Mouse (Mus musculus): ENCODE data around the gene Focad. TPM values are rescaled to one million over a fixed set of nuclear protein-coding genes. Genes with fewer than 3 reads are reported as not detected.

Gene Focad
- polyA plus RNA-seq, 1 experiment from 2014 or later = 4.8 TPM

GRCm38 (mm10) chr4:88211200-88211885, 116.9 kb downstream of the Focad start:
- no peak for ATAC-seq

GRCm38 (mm10) chr4:88213895-88214294, 119.5 kb downstream of the Focad start:
- no peaks in the 10 kb centered on the region for H3K27me3 ChIP-seq (replicated peaks; ENCODE audit: control insufficient read depth, insufficient read depth, low read length)
- ATAC-seq = no peak
- no peak overlapping the region for H3K4me2 ChIP-seq (replicated peaks; ENCODE audit: low read depth)
- H3K4me3 ChIP-seq (ENCODE audit: low read depth, low read length) = no peak overlapping the region
- no peak for TF ChIP-seq CTCF (IDR thresholded peaks at IDR 0.05; ENCODE audit: low read depth)
- no peak overlapping the region for H3K27ac ChIP-seq (ENCODE audit: low read depth, low read length)
- 0 out of 2 replicates have a peak, but pooled peaks cover 5% of the 10 kb centered on the region for H3K4me1 ChIP-seq (replicated peaks; ENCODE audit: control insufficient read depth, insufficient read depth, low read length)
- H3K9me3 ChIP-seq (ENCODE audit: control insufficient read depth) = no peaks in the 10 kb centered on the region
- no peak overlapping the region for H3K9ac ChIP-seq (ENCODE audit: low read depth, low read length)
- no peaks in the 10 kb centered on the region for H3K36me3 ChIP-seq (ENCODE audit: control insufficient read depth, insufficient read depth)
- WGBS = 64% methylated on average over 3 of the region's 3 CpGs

More at GRCm38 (mm10) chr4:88211200-88211885, 116.9 kb downstream of the Focad start:
- Histone ChIP-seq H3K27me3 (replicated peaks; ENCODE audit: control insufficient read depth, insufficient read depth, low read length) (no peaks in the 10 kb centered on the region), H3K36me3 (ENCODE audit: control insufficient read depth, insufficient read depth) (no peaks in the 10 kb centered on the region), H3K27ac (ENCODE audit: low read depth, low read length) (no peak overlapping the region), H3K4me3 (ENCODE audit: low read depth, low read length) (no peak overlapping the region), H3K4me1 (replicated peaks; ENCODE audit: control insufficient read depth, insufficient read depth, low read length) (0 out of 2 replicates have a peak, but pooled peaks cover 5% of the 10 kb centered on the region), H3K4me2 (replicated peaks; ENCODE audit: low read depth) (no peak overlapping the region), H3K9ac (ENCODE audit: low read depth, low read length) (no peak overlapping the region), H3K9me3 (ENCODE audit: control insufficient read depth) (no peaks in the 10 kb centered on the region)
- 86% methylated on average over 2 of the region's 2 CpGs for WGBS
- TF ChIP-seq CTCF (IDR thresholded peaks at IDR 0.05; ENCODE audit: low read depth) = no peak

GRCm38 (mm10) chr4:88218286-88218685, 123.9 kb downstream of the Focad start:
- H3K36me3 ChIP-seq (ENCODE audit: control insufficient read depth, insufficient read depth) = no peaks in the 10 kb centered on the region
- H3K4me2 ChIP-seq (replicated peaks; ENCODE audit: low read depth) = no peak overlapping the region
- no peak overlapping the region for H3K27ac ChIP-seq (ENCODE audit: low read depth, low read length)
- no peak for TF ChIP-seq CTCF (IDR thresholded peaks at IDR 0.05; ENCODE audit: low read depth)
- no peaks in the 10 kb centered on the region for H3K27me3 ChIP-seq (replicated peaks; ENCODE audit: control insufficient read depth, insufficient read depth, low read length)
- 81% methylated on average over 6 of the region's 6 CpGs for WGBS
- no peak overlapping the region for H3K4me3 ChIP-seq (ENCODE audit: low read depth, low read length)
- no peak for ATAC-seq
- no peak overlapping the region for H3K9ac ChIP-seq (ENCODE audit: low read depth, low read length)
- no peaks in the 10 kb centered on the region for H3K4me1 ChIP-seq (replicated peaks; ENCODE audit: control insufficient read depth, insufficient read depth, low read length)
- no peaks in the 10 kb centered on the region for H3K9me3 ChIP-seq (ENCODE audit: control insufficient read depth)

- Histone ChIP-seq H3K4me3 (ENCODE audit: low read depth, low read length) (no peak overlapping the region), H3K36me3 (ENCODE audit: control insufficient read depth, insufficient read depth) (no peaks in the 10 kb centered on the region), H3K9me3 (ENCODE audit: control insufficient read depth) (no peaks in the 10 kb centered on the region), H3K4me2 (replicated peaks; ENCODE audit: low read depth) (no peak overlapping the region), H3K27ac (ENCODE audit: low read depth, low read length) (no peak overlapping the region), H3K27me3 (replicated peaks; ENCODE audit: control insufficient read depth, insufficient read depth, low read length) (no peaks in the 10 kb centered on the region), H3K4me1 (replicated peaks; ENCODE audit: control insufficient read depth, insufficient read depth, low read length) (no peaks in the 10 kb centered on the region), H3K9ac (ENCODE audit: low read depth, low read length) (no peak overlapping the region)
- no peak for ATAC-seq
- WGBS = 76% methylated on average over 2 of the region's 2 CpGs
- TF ChIP-seq CTCF (IDR thresholded peaks at IDR 0.05; ENCODE audit: low read depth) = no peak
These were observed 124.4 kb downstream of the Focad start for GRCm38 (mm10) chr4:88218797-88219196.

DNA sequence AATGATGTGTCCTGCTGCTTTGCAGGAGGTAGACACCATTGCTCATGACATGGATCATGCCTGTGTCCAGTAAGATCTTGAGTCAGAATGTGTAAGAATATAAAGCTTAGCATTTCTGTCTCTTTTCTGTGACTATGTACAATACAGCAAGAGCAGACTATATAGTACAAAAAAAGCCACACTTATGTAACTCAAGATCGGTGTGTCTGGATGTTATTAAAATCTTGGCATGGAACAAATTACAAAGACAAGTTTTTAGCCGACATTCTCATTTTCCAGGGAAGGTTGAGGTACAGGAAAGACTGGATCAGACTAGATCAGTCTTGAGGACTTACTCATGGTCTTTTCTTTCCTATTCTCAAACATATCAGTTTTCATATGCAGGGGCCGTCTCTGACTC, 136.9 kb downstream of the Focad start:
- no peak for TF ChIP-seq CTCF (IDR thresholded peaks at IDR 0.05; ENCODE audit: low read depth)
- no peak overlapping the region for H3K9ac ChIP-seq (ENCODE audit: low read depth, low read length)
- no peak overlapping the region for H3K27ac ChIP-seq (ENCODE audit: low read depth, low read length)
- no peak overlapping the region for H3K4me3 ChIP-seq (ENCODE audit: low read depth, low read length)
- no peak overlapping the region for H3K4me2 ChIP-seq (replicated peaks; ENCODE audit: low read depth)
- no peaks in the 10 kb centered on the region for H3K27me3 ChIP-seq (replicated peaks; ENCODE audit: control insufficient read depth, insufficient read depth, low read length)
- ATAC-seq = no peak
- H3K36me3 ChIP-seq (ENCODE audit: control insufficient read depth, insufficient read depth) = no peaks in the 10 kb centered on the region
- no peaks in the 10 kb centered on the region for H3K4me1 ChIP-seq (replicated peaks; ENCODE audit: control insufficient read depth, insufficient read depth, low read length)
- WGBS = 90% methylated on average over 3 of the region's 3 CpGs
- H3K9me3 ChIP-seq (ENCODE audit: control insufficient read depth) = no peaks in the 10 kb centered on the region

DNA sequence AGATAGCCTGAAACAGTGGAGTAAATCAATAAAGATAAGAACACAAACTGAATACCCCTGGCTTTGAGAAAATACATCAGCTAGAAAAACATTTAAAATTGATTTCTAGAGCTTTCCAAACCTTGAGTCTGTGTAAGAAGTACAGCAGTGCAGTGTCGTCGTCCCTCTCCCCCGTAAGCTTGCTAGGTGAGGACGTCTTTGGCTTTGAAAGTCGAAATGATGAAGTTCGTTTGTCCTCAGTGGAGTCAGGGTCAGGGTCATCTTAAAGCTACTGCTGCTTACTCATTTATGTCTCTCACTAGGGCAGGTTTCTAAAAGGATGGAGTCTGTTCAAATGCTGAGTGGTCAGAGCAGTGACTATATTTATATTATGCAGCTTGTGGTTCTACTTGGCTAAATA, 141.5 kb downstream of the Focad start:
- no peak for TF ChIP-seq CTCF (IDR thresholded peaks at IDR 0.05; ENCODE audit: low read depth)
- Histone ChIP-seq H3K9me3 (ENCODE audit: control insufficient read depth) (no peaks in the 10 kb centered on the region), H3K4me1 (replicated peaks; ENCODE audit: control insufficient read depth, insufficient read depth, low read length) (no peaks in the 10 kb centered on the region), H3K4me2 (replicated peaks; ENCODE audit: low read depth) (no peak overlapping the region), H3K27ac (ENCODE audit: low read depth, low read length) (no peak overlapping the region), H3K9ac (ENCODE audit: low read depth, low read length) (no peak overlapping the region), H3K4me3 (ENCODE audit: low read depth, low read length) (no peak overlapping the region), H3K27me3 (replicated peaks; ENCODE audit: control insufficient read depth, insufficient read depth, low read length) (no peaks in the 10 kb centered on the region), H3K36me3 (ENCODE audit: control insufficient read depth, insufficient read depth) (no peaks in the 10 kb centered on the region)
- 51% methylated on average over 6 of the region's 6 CpGs for WGBS
- ATAC-seq = no peak

All from intestine, postnatal 0 days (tissue).